Mouse (Mus musculus): Measurements from ENCODE around the gene Cacna1g.

Cacna1g gene

GRCm38 (mm10) chr11:94473707-94474543 is at the start of gene Cacna1g:
TSS of gene Cacna1g (minus strand) at chr11:94474198.
- CTCF ChIA-PET, result interaction anchor here in 3 of 4 experiments (0.6 to 2.7 kb wide), 9 partner anchors 12 to 256 kb away, joined by 3 to 13 read pairs (median 4); partner anchors contain the start of genes Spata20 (in 2 of the 3) and Lrrc59 (in 1 of the 3)
- POLR2A ChIA-PET, result interaction anchor here (0.5 to 3.5 kb wide), 18 partner anchors 9 to 866 kb away, joined by 3 to 14 read pairs (median 3); partner anchors contain the start of genes Tob1 (in 2 of the 4), Ankrd40 (in 1 of the 4), Eme1 (in 1 of the 4) and Epn3 (in 1 of the 4)

GRCm38 (mm10) chr11:94521219-94521843 is 47.3 kb upstream of the Cacna1g start, which contains the start of gene Mycbpap:
TSS of gene Mycbpap (minus strand) at chr11:94521742.
- ChIA-PET POLR2A (interaction anchor here in 1 of 4 experiments (0.6 kb wide), 1 partner anchor 72 kb away, joined by 3 read pairs; no protein-coding TSS in a partner anchor), CTCF (interaction anchor here in 2 of 4 experiments (0.5 to 0.6 kb wide), 2 partner anchors 35 to 553 kb away, joined by 3 read pairs; partner anchors contain the start of gene Nme1 (in 1 of the 2))

GRCm38 (mm10) chr11:94513452-94513851 is 39.5 kb upstream of the Cacna1g start:
- ChIA-PET POLR2A (interaction anchor here in 3 of 4 experiments (0.6 to 1.6 kb wide), 5 partner anchors 14 to 1160 kb away, joined by 3 to 5 read pairs (median 4); partner anchors contain the start of genes Epn3 (in 1 of the 3) and Tob1 (in 1 of the 3)), CTCF (interaction anchor here in 3 of 4 experiments (0.6 to 1.2 kb wide), 4 partner anchors 27 to 678 kb away, joined by 3 to 4 read pairs (median 3); partner anchors contain the start of gene Rsad1 (in 1 of the 3))

- POLR2A ChIA-PET, result interaction anchor here in 1 of 4 experiments (1.2 kb wide), 1 partner anchor 36 kb away, joined by 4 read pairs; no protein-coding TSS in a partner anchor
- CTCF ChIA-PET, result interaction anchor here in 2 of 4 experiments (0.5 to 1.3 kb wide), 2 partner anchors 23 to 177 kb away, joined by 4 read pairs; partner anchors contain the start of gene Spata20 (in 1 of the 2)
Observed at GRCm38 (mm10) chr11:94508976-94509375, 35.0 kb upstream of the Cacna1g start.

- CTCF ChIA-PET, result no interaction called here
- POLR2A ChIA-PET, result interaction anchor here in 1 of 4 experiments (0.9 kb wide), 1 partner anchor 26 kb away, joined by 3 read pairs; no protein-coding TSS in a partner anchor
Observed at GRCm38 (mm10) chr11:94501482-94501881, 27.5 kb upstream of the Cacna1g start.

GRCm38 (mm10) chr11:94500362-94500761 is 26.4 kb upstream of the Cacna1g start:
- ChIA-PET CTCF (interaction anchor here in 2 of 4 experiments (0.7 to 2.5 kb wide), 5 partner anchors 10 to 230 kb away, joined by 3 to 12 read pairs (median 3); partner anchors contain the start of gene Spata20 (in 2 of the 2)), POLR2A (interaction anchor here in 3 of 4 experiments (1.0 to 1.9 kb wide), 7 partner anchors 8 to 27 kb away, joined by 3 to 6 read pairs (median 4); no protein-coding TSS in a partner anchor)

GRCm38 (mm10) chr11:94499661-94500152 is 25.7 kb upstream of the Cacna1g start, which contains the start of gene Epn3:
TSS of gene Epn3 (minus strand) at chr11:94499974.
- CTCF ChIA-PET, result interaction anchor here (0.5 to 2.5 kb wide), 9 partner anchors 9 to 231 kb away, joined by 3 to 12 read pairs (median 4); partner anchors contain the start of gene Spata20 (in 3 of the 4)
- POLR2A ChIA-PET, result interaction anchor here (0.5 to 1.9 kb wide), 11 partner anchors 8 to 289 kb away, joined by 3 to 6 read pairs (median 4); partner anchors contain the start of genes Luc7l3 (in 1 of the 4) and Tob1 (in 1 of the 4)

GRCm38 (mm10) chr11:94499035-94499434 is 25.0 kb upstream of the Cacna1g start:
- ChIA-PET CTCF (interaction anchor here in 3 of 4 experiments (0.7 to 2.5 kb wide), 4 partner anchors 8 to 231 kb away, joined by 3 to 12 read pairs (median 4); partner anchors contain the start of gene Spata20 (in 2 of the 3)), POLR2A (interaction anchor here in 3 of 4 experiments (0.7 to 1.9 kb wide), 6 partner anchors 7 to 288 kb away, joined by 3 to 6 read pairs (median 4); partner anchors contain the start of genes Luc7l3 (in 1 of the 3) and Tob1 (in 1 of the 3))

GRCm38 (mm10) chr11:94498093-94498996 is 24.3 kb upstream of the Cacna1g start:
- CTCF ChIA-PET, result interaction anchor here in 1 of 4 experiments (2.5 kb wide), 1 partner anchor 12 kb away, joined by 12 read pairs; the partner anchor contains the start of gene Spata20

GRCm38 (mm10) chr11:94495415-94495814 is 21.4 kb upstream of the Cacna1g start:
- POLR2A ChIA-PET, result interaction anchor here in 1 of 4 experiments (0.6 to 1.2 kb wide), 2 partner anchors 9 to 25 kb away, joined by 3 read pairs; partner anchors contain the start of gene Spata20
- CTCF ChIA-PET, result interaction anchor here in 3 of 4 experiments (1.0 to 1.4 kb wide), 3 partner anchors 9 to 91 kb away, joined by 3 to 4 read pairs (median 4); partner anchors contain the start of gene Spata20 (in 1 of the 3)

More at GRCm38 (mm10) chr11:94498093-94498996, 24.3 kb upstream of the Cacna1g start:
- POLR2A ChIA-PET, result interaction anchor here in 2 of 4 experiments (0.6 to 0.7 kb wide), 3 partner anchors 49 to 716 kb away, joined by 3 read pairs; no protein-coding TSS in a partner anchor

- ChIA-PET POLR2A (interaction anchor here in 3 of 4 experiments (0.5 to 1.4 kb wide), 7 partner anchors 8 to 281 kb away, joined by 3 to 4 read pairs (median 3); partner anchors contain the start of genes Epn3 (in 2 of the 3) and Tob1 (in 1 of the 3)), CTCF (interaction anchor here in 2 of 4 experiments (0.6 to 1.4 kb wide), 2 partner anchors 57 to 137 kb away, joined by 3 read pairs; partner anchors contain the start of gene Rsad1 (in 1 of the 2))
Observed at GRCm38 (mm10) chr11:94491749-94492099, 17.7 kb upstream of the Cacna1g start.

GRCm38 (mm10) chr11:94491035-94491748 is 17.2 kb upstream of the Cacna1g start:
- POLR2A ChIA-PET, result interaction anchor here in 2 of 4 experiments (0.6 to 1.7 kb wide), 6 partner anchors 9 to 100 kb away, joined by 3 to 6 read pairs (median 4); partner anchors contain the start of gene Epn3 (in 2 of the 2)
- CTCF ChIA-PET, result interaction anchor here in 3 of 4 experiments (0.6 to 1.6 kb wide), 4 partner anchors 8 to 248 kb away, joined by 3 read pairs; partner anchors contain the start of genes Epn3 (in 1 of the 3) and Rsad1 (in 1 of the 3)

GRCm38 (mm10) chr11:94489745-94490144 is 15.7 kb upstream of the Cacna1g start:
- ChIA-PET POLR2A (interaction anchor here (0.5 to 2.1 kb wide), 8 partner anchors 10 to 358 kb away, joined by 3 to 5 read pairs (median 4); partner anchors contain the start of genes Epn3 (in 2 of the 4) and Tob1 (in 1 of the 4)), CTCF (interaction anchor here in 1 of 4 experiments (1.2 to 1.6 kb wide), 2 partner anchors 150 to 246 kb away, joined by 3 read pairs; no protein-coding TSS in a partner anchor)

- ChIA-PET CTCF (interaction anchor here in 1 of 4 experiments (1.2 kb wide), 1 partner anchor 149 kb away, joined by 3 read pairs; no protein-coding TSS in a partner anchor), POLR2A (interaction anchor here (1.0 to 2.1 kb wide), 8 partner anchors 11 to 357 kb away, joined by 3 to 5 read pairs (median 4); partner anchors contain the start of genes Epn3 (in 2 of the 4) and Tob1 (in 1 of the 4))
Observed at GRCm38 (mm10) chr11:94488767-94489533, 15.0 kb upstream of the Cacna1g start.

Data from embryonic stem cell, embryonic (primary cell).